Mouse (Mus musculus) adipocyte (in vitro differentiated cells): ENCODE data around the gene Ly6c2.
"Not testable (repeated sequence)": the region's sequence is repeated elsewhere in the genome, so short reads cannot be mapped to it uniquely, and the experiment has no call there.

Experiments
- DNase-seq: peaks from one replicate; pipeline ENCODE4 v3.0.0-alpha.2; 2016; ENCODE audit warnings: low spot score

Gene Ly6c2

DNA sequence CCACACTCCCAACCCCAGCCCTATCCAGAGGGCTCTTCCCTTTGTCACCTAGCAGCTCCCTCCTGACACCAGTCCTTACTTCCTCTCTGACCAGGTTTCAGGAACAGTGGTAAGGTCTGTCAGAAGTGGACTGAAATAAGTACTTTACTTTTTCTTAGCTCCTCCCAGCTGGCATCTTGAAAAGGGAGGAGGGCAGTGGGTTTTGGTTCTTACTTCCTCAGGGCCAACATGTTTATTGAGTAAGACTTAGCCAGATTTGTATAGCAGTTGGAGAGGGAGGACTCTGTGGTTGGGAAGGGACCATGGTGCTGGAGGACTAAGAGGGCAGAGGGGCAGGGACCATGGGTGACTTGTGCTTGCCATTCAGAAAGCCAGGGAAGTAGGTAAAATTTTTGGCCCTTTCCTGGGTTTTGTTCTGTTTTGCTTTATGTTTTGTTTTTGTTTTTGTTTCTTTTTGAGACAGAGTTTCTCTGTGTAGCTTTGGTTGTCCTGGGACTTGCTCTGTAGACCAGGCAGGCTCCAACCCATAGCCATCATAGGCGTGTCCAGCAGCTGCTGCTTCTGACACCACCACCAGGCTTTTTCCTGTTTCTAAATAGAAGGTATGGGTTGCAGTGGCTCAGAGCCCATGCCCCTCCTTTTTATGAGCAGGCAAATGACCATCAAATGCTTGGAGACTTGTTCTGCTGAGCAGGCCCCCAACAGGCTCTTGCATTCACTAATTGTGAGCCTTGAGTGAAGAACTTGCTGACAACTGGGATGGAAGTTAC, at the start of gene Ly6c2:
Ly6c2 (minus strand) TSS at position 110 of the 770 bp plus-strand sequence.
- not testable (repeated sequence) for DNase-seq

DNA sequence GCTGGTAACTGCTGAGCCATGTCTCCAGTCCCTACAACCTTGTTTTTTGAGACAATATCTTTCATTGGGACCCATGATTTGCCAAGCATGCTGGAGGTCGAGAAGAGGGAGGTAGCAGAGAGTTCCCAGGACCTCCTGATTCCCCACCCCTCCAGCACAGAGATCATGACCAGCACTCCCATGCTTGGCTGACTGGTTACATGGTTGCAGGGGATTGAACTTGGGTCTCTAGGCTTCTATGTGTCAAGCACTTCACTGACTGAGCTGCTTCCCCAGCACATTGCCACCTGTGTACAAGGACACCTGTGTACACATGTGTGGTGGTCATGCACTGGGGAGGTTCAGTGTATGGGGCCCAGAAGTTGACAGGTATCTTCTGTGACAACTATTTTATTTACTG, 45.9 kb upstream of the Ly6c2 start:
- no peak for DNase-seq

DNA sequence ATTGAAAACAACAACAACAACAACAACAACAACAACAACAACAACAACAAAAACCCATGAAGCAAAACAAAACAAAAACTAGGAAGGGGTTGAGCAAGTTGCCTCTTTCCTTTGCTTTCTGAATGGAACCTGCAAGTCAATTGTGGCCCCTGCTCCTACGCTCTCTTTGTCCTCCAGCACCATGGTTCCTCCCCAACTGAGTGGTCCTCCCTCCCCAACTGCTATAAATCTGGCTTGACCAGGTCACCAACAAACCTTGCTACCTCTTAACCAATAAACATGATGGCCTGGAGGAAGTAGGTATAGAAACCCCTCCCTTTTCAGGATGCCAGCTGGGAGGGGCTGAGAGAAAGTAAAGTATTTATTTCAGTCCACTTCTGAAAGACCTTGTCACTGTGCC, 43.2 kb upstream of the Ly6c2 start, which contains the start of gene Ly6g:
Ly6g (plus strand) TSS at position 301 of the 400 bp plus-strand sequence.
- DNase-seq: no peak

DNA sequence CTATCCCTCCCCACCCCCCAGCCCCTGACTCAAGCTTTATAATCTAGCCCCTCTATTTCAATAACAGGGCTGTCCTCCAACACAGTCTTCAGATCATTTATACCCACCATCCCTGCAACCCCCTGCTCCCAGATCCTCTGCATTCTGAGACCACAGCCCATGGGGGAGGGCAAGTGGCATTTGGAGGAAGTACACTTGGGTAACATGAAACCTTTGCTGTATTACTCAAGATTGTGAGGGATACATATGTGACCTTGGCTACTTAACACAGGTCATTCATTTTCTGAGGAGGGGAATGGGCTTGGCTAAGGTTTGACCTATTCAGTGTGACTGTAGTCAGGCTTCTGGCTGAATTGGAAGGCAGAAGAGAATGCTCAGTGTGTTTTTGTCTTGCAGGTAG, 41.3 kb upstream of the Ly6c2 start:
- DNase-seq: no peak

DNA sequence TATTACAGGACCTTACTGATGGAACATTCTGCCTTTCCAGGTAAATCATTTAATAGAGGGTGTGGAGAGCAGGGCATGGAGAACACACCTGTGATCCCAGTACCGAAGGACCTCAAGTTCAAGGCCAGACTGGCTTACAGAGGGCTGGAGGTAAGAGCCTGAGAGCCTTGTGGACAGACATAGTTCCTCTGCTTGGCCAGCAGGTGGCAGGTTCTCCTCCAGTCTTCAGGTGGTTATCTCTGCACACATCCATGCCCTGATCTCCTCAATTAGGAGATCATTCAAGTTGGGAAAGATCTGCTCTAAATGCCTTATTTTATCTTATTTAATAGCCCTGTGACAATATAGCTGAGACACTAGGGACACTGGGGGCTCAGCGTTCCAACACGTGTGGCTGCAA, 32.0 kb upstream of the Ly6c2 start:
- peak; percentile 10 for DNase-seq

DNA sequence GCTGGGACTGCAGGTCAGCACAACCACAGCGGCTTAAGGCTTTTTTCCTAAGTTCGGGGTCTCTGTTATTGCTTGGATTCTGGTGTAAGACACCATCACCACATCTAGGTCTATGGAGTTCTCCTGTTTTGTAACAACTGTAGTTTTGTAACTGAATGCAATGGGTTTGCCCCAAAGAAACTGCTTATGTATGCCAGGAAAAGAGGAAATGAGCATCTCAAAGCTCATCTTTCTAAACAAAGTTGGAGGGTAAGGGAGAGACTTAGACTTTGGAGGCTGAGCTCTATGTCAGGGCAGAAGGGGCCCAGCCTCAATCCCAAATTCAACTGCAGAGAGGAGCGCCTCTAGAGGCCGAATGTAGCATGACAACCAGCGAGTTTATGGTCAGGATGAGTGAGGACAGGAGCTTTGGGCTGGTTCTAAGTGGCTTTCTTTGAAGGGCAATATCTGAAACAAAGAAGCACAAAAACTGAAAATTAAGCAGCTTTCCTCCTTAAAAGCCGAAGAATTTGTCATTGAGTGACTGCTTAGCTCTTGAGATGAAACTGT, 30.1 kb upstream of the Ly6c2 start:
- DNase-seq: peak; percentile 13

DNA sequence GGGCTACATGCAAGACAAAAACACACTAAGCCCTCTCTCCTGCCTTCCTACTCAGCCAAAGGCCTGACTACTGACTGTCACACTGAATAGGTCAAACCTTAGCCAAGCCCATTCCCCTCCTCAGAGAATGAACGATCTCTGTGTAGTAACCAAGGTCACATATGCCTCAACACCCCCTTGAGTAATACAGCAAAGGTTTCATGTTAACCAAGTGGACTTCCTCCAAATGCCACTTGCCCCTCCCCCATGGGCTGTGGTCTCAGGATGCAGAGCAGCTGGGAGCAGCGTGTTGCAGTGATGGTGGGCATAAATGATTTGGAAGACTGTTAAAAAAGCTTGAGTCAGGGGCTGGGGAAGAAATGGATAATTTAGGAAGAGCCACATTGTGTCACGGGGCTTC, 26.0 kb upstream of the Ly6c2 start:
- not testable (repeated sequence) for DNase-seq

DNA sequence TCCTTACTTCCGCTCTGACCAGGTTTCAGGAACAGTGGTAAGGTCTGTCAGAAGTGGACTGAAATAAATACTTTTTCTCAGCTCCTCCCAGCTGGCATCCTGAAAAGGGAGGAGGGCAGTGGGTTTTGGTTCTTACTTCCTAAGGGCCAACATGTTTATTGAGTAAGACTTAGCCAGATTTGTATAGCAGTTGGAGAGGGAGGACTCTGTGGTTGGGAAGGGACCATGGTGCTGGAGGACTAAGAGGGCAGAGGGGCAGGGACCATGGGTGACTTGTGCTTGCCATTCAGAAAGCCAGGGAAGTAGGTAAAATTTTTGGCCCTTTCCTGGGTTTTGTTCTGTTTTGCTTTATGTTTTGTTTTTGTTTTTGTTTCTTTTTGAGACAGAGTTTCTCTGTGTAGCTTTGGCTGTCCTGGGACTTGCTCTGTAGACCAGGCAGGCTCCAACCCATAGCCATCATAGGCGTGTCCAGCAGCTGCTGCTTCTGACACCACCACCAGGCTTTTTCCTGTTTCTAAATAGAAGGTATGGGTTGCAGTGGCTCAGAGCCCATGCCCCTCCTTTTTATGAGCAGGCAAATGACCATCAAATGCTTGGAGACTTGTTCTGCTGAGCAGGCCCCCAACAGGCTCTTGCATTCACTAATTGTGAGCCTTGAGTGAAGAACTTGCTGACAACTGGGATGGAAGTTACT, 23.5 kb upstream of the Ly6c2 start:
- not testable (repeated sequence) for DNase-seq

DNA sequence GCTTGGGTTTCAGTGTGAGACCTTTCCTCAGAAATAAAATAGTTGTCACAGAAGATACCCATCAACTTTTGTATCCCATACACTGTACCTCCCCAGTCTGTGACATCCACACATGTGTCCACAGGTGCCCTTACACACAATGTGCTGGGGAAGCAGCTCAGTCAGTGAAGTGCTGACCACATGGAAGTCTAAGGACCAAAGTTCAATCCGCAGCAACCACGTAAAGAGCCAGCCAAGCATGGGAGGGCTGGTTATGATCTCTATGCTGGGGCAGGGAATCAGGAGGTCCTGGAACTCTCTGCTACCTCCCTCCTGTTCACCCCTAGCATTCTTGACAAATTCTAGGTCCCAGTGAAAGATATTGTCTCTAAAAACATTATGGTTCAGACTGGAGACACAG, 20.6 kb upstream of the Ly6c2 start:
- not testable (repeated sequence) for DNase-seq

DNA sequence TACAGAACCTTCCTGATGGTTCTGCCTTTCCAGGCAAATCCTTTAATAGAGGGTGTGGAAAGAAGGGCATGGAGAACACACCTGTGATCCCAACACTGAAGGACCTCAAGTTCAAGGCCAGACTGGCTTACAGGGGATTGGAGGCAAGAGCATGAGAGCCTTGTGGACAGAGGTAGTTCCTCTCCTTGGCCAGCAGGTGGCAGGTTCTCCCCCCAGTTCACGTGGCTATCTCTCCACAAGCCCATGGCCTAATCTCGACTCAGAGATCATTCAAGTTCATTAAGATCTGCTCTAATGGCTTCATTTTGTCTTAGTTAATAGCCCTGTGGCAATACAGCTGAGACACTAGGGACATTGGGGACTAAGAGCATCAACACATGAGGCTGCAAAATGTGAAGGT, 8.3 kb upstream of the Ly6c2 start:
- DNase-seq: peak; percentile 19

DNA sequence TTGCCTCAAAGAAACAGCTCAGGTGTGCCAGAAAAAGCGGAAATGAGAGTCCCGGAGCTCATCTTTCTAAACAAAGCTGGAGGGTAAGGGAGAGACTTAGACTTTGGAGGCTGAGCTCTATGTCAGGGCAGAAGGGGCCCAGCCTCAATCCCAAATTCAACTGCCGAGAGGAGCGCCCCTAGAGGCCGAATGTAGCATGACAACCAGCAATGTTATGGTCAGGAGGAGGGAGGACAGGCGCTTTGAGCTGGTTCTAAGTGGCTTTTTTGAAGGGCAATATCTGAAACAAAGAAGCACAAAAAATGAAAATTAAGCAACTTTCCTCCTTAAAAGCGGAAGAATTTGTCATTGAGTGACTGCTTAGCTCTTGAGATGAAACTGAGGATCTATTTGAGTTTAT, 7.0 kb upstream of the Ly6c2 start:
- peak; percentile 32 for DNase-seq

DNA sequence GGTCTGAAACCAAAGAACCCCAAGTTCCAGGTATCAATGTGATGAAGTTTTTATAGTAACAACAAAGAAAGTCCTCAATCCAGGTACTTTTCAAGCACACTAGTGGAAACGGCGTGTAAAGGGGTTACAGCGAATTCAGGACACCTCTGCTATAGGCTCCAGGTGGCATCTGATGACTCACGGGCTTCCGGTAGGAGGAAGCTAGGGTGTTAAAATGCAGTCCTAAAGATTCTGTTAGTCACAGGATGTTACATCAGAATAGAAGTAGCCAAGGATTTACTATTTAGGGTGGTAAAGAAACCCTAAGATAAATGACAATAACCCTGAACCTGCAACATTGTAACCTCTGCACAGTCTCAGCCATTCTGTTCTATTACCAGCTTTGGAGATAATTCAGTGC, 5.7 kb upstream of the Ly6c2 start:
- DNase-seq: not testable (repeated sequence)

DNA sequence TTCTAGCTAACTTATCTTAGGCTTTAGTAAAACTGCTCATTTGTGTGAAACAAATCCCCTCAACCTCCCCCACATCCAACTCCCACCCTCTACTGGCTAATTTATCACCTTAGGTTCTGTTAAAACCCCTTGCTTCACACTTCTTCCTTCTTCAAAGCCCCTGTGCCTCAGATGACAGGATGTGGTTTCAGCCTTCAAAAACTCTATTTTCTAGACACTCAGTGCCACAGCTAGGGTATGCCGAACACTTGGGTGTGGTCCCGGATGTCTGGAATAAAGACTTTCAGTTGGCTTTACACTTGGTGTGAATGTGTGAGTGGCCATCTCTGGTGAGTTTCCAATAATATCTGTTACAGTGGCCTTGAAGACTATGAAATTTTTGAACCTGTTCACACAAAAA, 4.8 kb upstream of the Ly6c2 start:
- no peak for DNase-seq

DNA sequence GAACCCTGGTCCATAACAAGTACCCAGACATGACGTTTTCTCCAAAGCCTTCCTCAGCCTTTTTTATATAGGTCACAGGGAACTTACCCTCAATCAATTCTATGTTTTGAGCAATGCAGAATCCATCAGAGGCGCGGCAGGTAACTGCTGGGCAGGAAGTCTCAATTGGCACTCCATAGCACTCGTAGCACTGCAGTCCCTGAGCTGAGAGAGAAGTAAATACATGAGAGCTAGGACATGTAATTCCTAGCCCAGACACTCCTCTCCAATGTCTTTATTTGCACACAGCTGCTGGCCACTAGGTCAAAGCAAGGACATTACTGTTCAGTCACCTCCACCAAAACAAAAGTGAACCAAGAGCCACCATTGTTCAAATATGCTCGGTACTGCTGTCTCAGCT, 1.3 kb downstream of the Ly6c2 start:
- not testable (repeated sequence) for DNase-seq

DNA sequence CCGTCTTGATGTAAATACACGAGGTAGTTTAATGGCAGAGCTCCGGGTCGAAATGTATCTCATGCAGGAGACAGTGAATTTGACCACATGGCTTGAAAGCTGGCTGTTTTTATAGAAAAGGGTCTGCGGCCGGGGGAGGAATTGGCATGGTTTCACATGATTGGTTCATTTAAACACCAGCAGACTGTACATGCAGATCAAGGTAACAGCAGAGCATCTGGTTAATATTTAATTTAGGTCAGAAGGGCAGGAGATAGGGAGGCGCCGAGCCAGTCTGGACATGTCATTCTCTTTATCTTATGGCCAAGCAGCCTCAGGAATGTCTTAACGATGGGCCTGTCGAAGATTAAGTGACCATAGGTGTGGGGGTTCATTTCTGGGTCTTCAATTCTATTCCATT, 12.5 kb downstream of the Ly6c2 start:
- DNase-seq: no peak

DNA sequence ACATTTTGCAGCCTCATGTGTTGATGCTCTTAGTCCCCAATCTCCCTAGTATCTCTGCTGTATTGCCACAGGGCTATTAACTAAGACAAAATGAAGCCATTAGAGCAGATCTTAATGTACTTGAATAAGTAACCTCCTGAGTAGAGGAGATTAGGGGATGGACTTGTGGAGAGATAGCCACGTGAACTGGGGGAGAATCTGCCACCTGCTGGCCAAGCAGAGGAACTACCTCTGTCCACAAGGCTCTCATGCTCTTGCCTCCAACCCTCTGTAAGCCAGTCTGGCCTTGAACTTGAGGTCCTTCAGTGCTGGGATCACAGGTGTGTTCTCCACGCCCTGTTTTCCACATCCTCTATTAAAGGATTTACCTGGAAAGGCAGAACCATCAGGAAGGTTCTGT, 23.7 kb downstream of the Ly6c2 start:
- not testable (repeated sequence) for DNase-seq

DNA sequence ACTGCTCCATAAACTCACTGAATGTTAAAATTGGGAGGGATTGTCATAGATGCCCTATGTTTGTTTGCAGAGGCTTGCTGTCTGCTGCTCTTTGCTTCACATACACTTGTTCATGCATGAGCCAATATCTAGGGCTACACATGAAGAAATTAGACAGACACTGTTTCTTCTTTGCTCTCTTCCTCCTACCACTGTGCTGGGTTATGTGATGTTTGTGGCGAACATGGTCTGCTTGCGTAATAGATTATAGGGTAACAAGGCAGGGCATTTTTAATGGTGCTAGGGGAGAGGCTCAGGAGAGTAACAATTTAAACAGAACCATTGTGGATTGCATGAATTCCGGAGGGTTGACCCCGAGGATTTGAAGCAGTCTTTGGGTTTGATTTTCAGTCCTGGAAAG, 41.8 kb downstream of the Ly6c2 start:
- DNase-seq: no peak

DNA sequence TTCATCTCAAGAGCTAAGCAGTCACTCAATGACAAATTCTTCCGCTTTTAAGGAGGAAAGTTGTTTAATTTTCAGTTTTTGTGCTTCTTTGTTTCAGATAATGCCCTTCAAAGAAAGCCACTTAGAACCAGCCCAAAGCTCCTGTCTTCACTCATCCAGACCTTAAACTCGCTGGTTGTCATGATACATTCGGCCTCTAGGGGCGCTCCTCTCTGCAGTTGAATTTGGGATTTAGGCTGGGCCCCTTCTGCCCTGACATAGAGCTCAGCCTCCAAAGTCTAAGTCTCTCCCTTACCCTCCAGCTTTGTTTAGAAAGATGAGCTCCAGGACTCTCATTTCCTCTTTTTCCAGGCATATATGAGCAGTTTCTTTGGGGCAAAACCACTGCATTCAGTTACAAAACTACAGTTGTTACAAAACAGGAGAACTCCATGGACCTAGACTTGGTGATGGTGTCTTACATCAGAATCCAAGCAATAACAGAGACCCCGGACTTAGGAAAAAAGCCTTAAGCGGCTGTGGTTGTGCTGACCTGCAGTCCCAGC, 49.7 kb downstream of the Ly6c2 start:
- peak; percentile 52 for DNase-seq

DNA sequence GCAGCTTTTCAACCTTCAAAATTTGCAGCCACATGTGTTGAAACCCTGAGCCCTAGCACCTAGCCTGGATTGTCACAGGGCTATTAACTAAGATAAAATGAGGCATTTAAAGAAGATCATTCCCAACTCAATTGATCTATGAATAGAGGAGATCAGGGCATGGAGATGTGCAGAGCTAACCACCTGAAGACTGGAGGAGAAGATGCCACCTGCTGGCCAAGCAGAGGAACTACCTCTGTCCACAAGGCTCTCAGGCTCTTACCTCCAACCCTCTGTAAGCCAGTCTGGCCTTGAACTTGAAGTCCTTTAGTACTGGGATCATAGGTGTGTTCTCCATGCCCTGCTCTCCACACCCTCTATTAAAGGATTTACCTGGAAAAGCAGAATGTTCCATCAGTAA, 51.3 kb downstream of the Ly6c2 start:
- peak; percentile 60 for DNase-seq
